Mouse (Mus musculus): Measurements from ENCODE around the gene Vps50. TPM values are rescaled to one million over a fixed set of nuclear protein-coding genes. Genes with fewer than 3 reads are reported as not detected.
A peak's percentile ranks its signal among the peaks of the same experiment; 100 is the strongest.

Gene Vps50
- total RNA-seq, 2 experiments from 2014 or later, result 48.6 to 52.6 TPM

- DNase-seq (ENCODE audit: low spot score in 2 of 2), result peak; percentile 28 to 33
Measured at GRCm38 (mm10) chr6:3620428-3621387, 122.5 kb downstream of the Vps50 start.

Other genes with a start within 250 kb of the Vps50 start
- 1 to 10 TPM; 2.7 to 4.7 TPM for gene Samd9l, start 98.8 kb upstream of the Vps50 start, total RNA-seq (2021)
- gene Hepacam2, start 84 bp upstream of the Vps50 start, total RNA-seq (2021), result under 1 TPM in 1 of 2 experiments, not detected in 1; 0.29 TPM

Data from layer of hippocampus, postnatal 14 days (tissue).